Mouse (Mus musculus) megakaryocyte, embryonic 14.5 days (primary cell): ENCODE measurements at regions not wholly inside any gene's neighbourhood (a gene's known extent, or its start where the extent isn't known, plus 50 kb on each side); places are given as distances from the start of the nearest gene placed in this dataset.

Experiments
- H3K27me3 ChIP-seq: replicated peaks from 2 replicates; pipeline ENCODE3; 2012; ENCODE audit warnings: inconsistent platforms
- H3K36me3 ChIP-seq: replicated peaks from 2 replicates; pipeline ENCODE3; 2012; ENCODE audit warnings: low read length, inconsistent platforms, mixed read lengths
- H3K4me1 ChIP-seq: 2 replicates; pipeline ENCODE4 v1.6.1; 2012; ENCODE audit warnings: inconsistent platforms
- H3K4me3 ChIP-seq: replicated peaks from 2 replicates; pipeline ENCODE3; 2012; ENCODE audit warnings: moderate library complexity, mild to moderate bottlenecking, inconsistent platforms
- H3K9me3 ChIP-seq: 2 replicates; pipeline ENCODE4 v1.6.1; 2012; ENCODE audit warnings: inconsistent platforms
- FLI1 ChIP-seq: IDR thresholded peaks from 2 replicates; pipeline ENCODE4 v1.6.1; 2012; ENCODE audit warnings: low read length, inconsistent platforms, mixed read lengths
- GATA1 ChIP-seq: IDR thresholded peaks from 3 replicates; pipeline ENCODE4 v1.6.1; 2012; ENCODE audit warnings: mixed read lengths, low read length, inconsistent platforms, borderline replicate concordance

DNA sequence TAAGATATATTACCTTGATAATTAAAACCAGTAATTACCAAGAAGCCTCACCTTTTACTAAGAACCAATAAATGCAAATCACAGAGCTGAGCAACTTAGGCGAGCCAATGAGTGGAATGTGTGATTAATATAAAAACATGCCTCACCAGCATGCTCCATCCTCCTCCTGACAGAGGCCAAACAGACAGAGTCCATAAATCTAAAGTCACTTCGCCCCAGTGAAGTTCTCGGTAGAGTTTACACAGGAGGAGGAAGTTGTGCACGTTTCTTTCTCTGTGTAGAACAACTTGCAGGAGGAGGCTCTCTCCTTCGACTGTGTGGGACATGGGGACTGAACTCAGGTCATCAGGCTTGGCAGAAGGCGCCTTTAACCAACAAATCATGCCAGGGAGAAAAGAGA, 139.5 kb upstream of the Cops8 start:
- Histone ChIP-seq H3K27me3 (peaks cover 1% of the 10 kb centered on the region), H3K9me3 (peaks cover 3% of the 10 kb centered on the region; the same call in 1 of the 2 replicates), H3K36me3 (no peaks in the 10 kb centered on the region), H3K4me3 (no peak overlapping the region), H3K4me1 (no peaks in the 10 kb centered on the region)
- TF ChIP-seq GATA1 (no peak), FLI1 (no peak)

DNA sequence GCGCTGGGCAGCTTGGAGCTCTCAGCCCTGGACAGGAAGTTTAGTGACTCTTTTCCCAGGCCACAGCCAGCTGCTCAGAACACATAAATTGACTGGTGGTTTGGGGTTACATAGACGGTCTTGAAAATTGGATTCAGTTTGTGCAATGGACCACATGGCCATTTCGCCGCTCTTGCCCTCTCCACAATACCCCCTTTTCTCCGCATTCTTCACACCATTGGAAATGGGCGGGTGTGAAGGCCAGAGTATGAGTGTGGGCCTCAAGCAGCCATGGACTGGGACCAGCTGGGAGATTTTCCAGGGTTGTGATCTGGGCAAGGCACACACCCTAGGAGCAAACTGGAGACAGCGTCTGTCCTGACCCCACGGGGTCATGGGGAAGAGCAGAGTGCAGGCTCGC, 135.1 kb upstream of the Cops8 start:
- Histone ChIP-seq H3K27me3 (peaks cover 1% of the 10 kb centered on the region), H3K9me3 (peaks cover 3% of the 10 kb centered on the region; the same call in 1 of the 2 replicates), H3K4me1 (no peaks in the 10 kb centered on the region), H3K4me3 (no peak overlapping the region), H3K36me3 (no peaks in the 10 kb centered on the region)
- TF ChIP-seq GATA1 (no peak), FLI1 (no peak)

DNA sequence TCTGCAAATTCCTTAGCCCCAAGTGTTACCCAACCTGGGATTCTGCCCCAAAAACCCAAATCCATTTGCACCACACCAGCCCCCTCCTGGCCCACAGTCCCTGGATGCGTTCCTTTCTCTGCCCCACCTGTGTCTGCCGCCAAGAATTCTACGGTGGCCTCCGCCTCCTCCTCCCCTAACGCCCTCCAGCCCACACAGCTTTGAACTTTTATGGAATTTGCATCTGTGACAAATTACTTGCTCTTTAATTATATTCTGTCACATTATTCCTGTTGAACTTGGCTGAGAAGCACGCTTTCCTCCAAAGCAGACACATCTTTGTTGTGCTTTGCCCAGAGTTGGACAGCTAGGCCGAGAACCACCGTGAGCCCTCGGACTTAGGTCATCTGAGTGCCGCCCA, 131.8 kb upstream of the Cops8 start:
- Histone ChIP-seq H3K4me3 (no peak overlapping the region), H3K27me3 (peaks cover 1% of the 10 kb centered on the region), H3K36me3 (no peaks in the 10 kb centered on the region), H3K9me3 (peaks cover 9% of the 10 kb centered on the region; the same call in 1 of the 2 replicates), H3K4me1 (no peaks in the 10 kb centered on the region)
- TF ChIP-seq GATA1: no peak

DNA sequence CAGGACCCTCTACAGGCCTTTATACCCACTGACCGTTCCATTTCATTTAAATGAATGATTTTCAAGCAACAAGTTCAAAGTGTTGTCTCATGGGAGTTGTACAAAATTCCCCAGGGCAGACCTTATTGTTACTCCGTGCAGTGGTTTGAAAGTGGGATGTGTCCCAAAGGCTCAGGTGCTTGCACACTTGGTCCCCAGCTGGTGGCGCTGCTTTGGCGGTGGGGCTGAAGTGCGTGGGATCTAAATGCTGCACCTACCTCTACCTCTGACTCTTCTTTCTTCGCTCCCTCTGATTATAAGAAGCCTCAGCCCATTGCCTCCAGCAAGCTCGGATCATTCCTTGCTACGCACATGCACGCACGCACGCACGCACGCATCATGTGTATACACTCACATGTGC, 131.0 kb upstream of the Cops8 start:
- Histone ChIP-seq H3K36me3 (no peaks in the 10 kb centered on the region), H3K4me3 (no peak overlapping the region), H3K9me3 (peaks cover 9% of the 10 kb centered on the region; the same call in 1 of the 2 replicates), H3K27me3 (peaks cover 1% of the 10 kb centered on the region), H3K4me1 (no peaks in the 10 kb centered on the region)
- TF ChIP-seq GATA1 (no peak), FLI1 (no peak)

GRCm38 (mm10) chr1:90475060-90475813, 127.5 kb upstream of the Cops8 start:
- peaks cover 24% of the 10 kb centered on the region for H3K9me3 ChIP-seq
- H3K4me1 ChIP-seq: no peaks in the 10 kb centered on the region
- no peak overlapping the region for H3K4me3 ChIP-seq
- no peaks in the 10 kb centered on the region for H3K36me3 ChIP-seq
- no peak for TF ChIP-seq FLI1
- TF ChIP-seq GATA1: no peak
- H3K27me3 ChIP-seq: no peaks in the 10 kb centered on the region

GRCm38 (mm10) chr1:90476556-90477243, 126.1 kb upstream of the Cops8 start:
- peaks cover 33% of the 10 kb centered on the region for H3K9me3 ChIP-seq
- TF ChIP-seq FLI1 (no peak), GATA1 (no peak)
- no peaks in the 10 kb centered on the region for H3K36me3 ChIP-seq
- no peaks in the 10 kb centered on the region for H3K27me3 ChIP-seq
- H3K4me3 ChIP-seq: no peak overlapping the region
- no peaks in the 10 kb centered on the region for H3K4me1 ChIP-seq

DNA sequence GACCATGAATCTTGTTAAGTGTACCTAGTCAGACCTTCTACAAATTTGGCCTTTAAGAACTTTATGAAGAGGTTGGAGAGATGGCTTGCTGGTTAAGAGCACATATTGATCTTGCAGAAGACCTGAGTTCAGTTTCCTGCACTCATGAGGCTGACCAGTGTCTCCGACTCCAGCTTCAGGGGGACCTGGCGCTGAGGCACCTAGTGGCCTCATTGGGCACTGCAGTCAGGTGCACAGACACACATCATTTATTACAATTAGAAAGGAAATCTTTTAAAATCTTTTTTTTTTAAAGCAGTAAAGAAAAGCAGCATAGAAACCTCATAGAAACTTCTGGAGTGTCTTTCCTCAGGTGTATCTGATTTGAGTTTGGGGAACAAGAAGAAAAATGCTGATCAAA, 123.9 kb upstream of the Cops8 start:
- no peak overlapping the region for H3K4me3 ChIP-seq
- no peak for TF ChIP-seq GATA1
- no peak for TF ChIP-seq FLI1
- no peaks in the 10 kb centered on the region for H3K4me1 ChIP-seq
- H3K27me3 ChIP-seq: no peaks in the 10 kb centered on the region
- no peaks in the 10 kb centered on the region for H3K36me3 ChIP-seq
- H3K9me3 ChIP-seq: peaks cover 36% of the 10 kb centered on the region

DNA sequence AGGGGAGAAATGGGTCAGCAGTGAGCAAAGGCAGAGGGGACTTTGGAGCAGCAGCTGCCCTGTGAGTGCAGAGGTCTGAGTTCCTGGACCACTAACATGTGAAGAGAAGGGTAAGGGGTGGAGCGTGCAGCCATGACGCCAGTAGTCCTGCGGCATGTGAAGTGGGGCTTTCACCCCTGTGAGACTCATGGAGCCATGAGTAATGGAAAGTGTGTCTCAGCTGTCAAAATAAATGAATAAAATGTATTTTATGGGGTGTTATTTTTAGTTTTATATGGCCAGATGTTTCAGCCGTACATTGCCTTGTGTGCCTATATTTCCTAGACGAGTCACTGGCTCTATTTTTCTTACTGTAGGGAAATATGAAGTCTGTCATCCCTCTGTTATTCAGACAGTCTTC, 121.5 kb upstream of the Cops8 start:
- TF ChIP-seq FLI1: no peak
- TF ChIP-seq GATA1: no peak
- H3K4me1 ChIP-seq: no peaks in the 10 kb centered on the region

DNA sequence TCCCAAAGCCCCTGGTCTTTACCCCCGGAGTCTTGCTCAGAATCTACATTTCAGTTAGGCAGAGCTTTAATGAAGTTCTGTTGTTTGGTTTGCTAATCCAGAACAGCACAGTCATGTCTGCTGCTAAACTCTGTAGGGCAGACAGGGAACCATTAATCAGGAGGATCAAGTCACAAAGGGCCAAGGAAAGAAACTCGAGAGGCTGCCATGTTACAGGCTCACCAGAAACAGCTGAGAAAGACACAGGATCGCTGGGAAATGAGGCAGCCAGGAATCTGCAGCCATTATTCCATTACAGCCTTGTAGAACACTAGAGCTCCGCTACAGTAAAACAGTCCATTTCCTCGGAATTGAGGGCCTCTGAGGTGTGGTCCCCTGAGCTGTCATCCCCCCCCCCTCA, 121.1 kb upstream of the Cops8 start:
- TF ChIP-seq FLI1 (no peak), GATA1 (no peak)
- H3K27me3 ChIP-seq: no peaks in the 10 kb centered on the region
- H3K9me3 ChIP-seq: peaks cover 42% of the 10 kb centered on the region

More for the DNA sequence above, 121.5 kb upstream of the Cops8 start:
- H3K27me3 ChIP-seq: no peaks in the 10 kb centered on the region
- no peaks in the 10 kb centered on the region for H3K36me3 ChIP-seq
- H3K9me3 ChIP-seq: peaks cover 38% of the 10 kb centered on the region
- H3K4me3 ChIP-seq: no peak overlapping the region

DNA sequence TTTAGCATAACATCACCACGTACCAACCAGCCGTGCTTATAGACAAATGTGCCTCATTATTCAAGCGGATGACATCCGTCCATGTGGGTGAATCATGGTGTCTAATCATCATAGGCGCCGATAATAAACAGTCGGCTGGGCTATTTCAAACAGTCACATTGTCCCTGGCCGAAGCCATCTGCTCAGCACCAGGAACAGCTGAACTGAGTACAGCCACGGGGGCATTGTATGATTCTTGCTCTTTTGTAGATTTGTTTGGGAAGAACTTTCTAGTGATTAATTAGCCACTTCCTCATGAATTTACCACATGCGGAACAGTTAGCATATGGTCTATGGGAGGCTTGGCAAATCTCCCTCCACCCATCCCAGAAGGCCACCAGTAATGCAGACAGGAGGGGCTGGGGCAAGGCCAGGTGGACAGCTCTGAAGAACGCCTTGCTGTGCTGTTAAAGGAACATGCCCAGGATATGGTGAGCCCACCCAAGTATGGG, 116.4 kb upstream of the Cops8 start:
- no peaks in the 10 kb centered on the region for H3K27me3 ChIP-seq
- H3K4me3 ChIP-seq: no peak overlapping the region
- no peaks in the 10 kb centered on the region for H3K36me3 ChIP-seq
- H3K9me3 ChIP-seq: peaks cover 26% of the 10 kb centered on the region; the same call in 1 of the 2 replicates
- no peaks in the 10 kb centered on the region for H3K4me1 ChIP-seq
- TF ChIP-seq FLI1: no peak
- TF ChIP-seq GATA1: no peak

More for the DNA sequence above, 121.1 kb upstream of the Cops8 start:
- Histone ChIP-seq H3K4me1 (no peaks in the 10 kb centered on the region), H3K4me3 (no peak overlapping the region), H3K36me3 (no peaks in the 10 kb centered on the region)
